Mouse (Mus musculus): ENCODE data around the gene Zfp30.

DNA sequence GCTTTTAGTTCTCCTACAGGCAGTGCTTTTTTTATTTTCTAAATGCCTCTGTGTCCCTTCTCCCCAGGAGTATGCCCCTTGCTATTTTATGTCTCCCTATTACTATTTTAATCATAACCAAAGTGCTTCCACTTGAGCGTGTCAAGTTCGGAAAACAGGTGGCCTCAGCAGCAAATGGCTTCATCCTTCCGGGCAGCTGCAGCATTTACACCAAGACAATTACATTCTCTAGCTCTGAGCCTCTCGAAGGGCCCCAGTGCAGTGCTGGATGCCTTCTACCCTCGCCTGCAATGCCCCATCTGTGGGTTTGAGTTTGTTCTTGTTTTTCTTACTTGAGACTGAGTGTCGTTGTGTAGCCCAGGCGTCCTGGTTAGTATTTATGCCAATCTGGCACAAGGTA, 10.3 kb upstream of the Zfp30 start:
- TF ChIP-seq CTCF (IDR thresholded peaks at IDR 0.05; ENCODE audit: borderline replicate concordance, insufficient read depth, low read length) (no peak), POLR2A (IDR thresholded peaks at IDR 0.05; ENCODE audit: low read depth, low read length) (no peak)

All from embryonic fibroblast, embryonic 13.5 days (primary cell).